Mouse (Mus musculus): ENCODE results near the gene Hsd3b7.
A peak's percentile ranks its signal among the peaks of the same experiment; 100 is the strongest.
"Not testable (repeated sequence)": the region's sequence is repeated elsewhere in the genome, so short reads cannot be mapped to it uniquely, and the experiment has no call there.

The Hsd3b7 gene

GRCm38 (mm10) chr7:127815954-127816821, 15.8 kb downstream of the Hsd3b7 start:
- peak; percentile 79 for DNase-seq (ENCODE audit: low read depth, low spot score)

DNA sequence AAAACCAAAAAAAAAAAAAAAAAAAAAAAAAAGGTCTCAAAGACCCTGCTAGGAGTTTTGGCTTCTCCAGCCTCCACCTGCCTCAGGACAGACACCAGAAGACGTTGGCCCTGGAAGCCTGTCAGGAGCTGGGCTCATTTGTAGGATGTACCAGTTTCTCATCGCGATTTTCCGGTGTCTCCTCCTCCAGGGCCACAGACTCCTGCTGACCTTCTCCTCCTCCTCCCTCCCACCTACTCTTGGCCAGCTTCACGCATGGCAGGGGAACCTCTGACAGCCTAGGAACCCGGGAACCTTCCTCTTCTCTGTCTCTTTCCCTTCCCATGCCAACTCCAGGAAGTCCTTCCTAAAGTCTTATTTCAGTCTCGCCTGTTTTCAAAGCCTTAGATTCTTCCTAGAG, 16.6 kb downstream of the Hsd3b7 start:
- no peak for DNase-seq (ENCODE audit: low read depth, low spot score)

DNA sequence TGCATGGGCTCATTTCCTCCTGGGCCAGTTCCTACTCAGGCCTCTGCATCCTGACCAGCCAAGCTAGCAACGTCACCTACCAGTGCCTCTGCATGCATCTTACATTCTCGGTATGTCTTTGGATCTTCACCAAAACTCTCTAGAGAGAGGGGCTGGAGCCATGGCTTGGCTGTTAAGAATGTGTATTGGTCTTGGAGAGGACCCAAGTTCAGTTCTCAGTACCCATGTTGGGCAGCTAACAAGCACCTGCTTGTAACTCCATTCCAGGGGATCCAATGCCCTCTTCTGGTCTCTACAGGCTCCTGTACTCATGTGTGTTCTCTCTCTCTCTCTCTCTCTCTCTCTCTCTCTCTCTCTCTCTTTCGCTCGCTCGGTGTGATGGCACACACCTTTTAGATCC, 17.4 kb downstream of the Hsd3b7 start:
- DNase-seq (ENCODE audit: low read depth, low spot score): no peak

DNA sequence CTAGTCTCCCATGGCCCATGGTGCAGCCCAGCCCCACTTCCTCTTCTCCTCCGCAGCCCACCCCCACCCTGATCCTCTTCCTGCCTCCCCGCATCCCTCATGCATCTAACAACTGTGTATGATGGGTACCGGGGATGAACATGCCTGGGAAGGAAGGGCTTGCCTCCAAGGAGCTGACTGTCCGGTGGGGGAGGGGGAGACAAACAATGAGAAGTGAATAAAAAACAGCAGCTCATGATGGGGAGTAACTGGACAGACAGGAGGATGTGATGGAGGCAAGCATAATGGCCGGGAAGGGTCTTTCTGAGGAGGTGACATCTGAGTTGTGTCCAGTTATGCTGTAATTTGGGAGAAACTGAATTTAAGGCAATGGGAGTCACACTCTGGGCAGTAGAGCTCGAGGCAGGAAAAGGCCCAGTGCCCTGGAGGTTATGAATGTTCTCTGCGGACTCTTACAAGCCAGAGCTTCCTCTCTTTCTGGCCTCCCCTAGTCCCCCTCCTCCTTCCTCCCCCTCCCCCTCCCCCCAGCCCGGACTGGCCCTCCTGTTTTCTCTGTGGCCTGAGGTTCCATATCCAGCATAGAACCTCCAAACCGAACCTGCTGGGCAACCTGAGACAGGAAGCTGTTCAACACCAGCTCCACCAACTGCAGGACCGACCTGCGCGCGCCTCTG, 20.6 kb downstream of the Hsd3b7 start:
- DNase-seq (ENCODE audit: low read depth, low spot score): no peak

GRCm38 (mm10) chr7:127822494-127822893, 22.1 kb downstream of the Hsd3b7 start:
- no peak for DNase-seq (ENCODE audit: low read depth, low spot score)

DNA sequence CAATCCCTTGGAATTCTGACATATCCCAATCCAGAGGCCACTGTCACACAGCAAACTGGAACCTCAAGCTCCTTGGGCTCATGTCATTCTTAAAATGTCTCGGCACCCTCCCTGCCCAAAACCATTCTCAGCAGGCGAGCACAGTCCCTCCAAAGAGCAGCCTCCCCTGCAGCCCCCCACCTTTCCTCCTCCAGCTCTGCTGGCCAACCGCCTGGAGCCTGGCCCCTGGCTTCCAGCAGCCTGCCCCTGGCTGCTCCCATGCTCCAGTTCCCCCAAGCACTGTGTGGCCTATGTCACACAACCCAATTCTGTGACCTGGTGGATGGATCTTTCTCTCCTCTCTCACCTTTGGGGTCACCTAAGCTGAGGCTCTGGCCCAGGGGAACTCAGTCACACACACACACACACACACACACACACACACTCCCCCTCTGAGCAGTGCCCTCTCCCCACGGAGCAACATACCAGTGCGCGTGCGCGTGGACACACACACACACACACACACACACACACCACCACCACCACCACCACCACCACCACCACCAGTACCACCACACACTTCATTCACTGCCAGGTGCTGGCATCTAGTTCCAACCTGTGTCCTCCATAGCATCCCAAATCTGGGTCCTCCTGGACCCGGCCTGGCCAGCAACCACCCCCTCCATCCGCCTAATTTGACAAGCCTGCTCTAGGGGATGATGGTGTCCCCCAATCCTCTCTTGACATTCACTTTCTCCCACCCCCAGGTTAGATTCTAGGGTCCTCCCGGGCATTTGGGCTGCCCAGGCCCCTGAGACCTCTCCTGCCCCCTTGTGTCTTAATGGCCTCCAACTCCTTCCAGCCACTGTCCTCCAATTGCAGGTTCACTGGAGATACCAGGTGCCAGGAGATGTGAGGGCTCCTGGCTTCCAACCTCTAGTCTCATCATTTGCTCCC, 23.1 kb downstream of the Hsd3b7 start:
- DNase-seq (ENCODE audit: low read depth, low spot score): no peak

- DNase-seq (ENCODE audit: low read depth, low spot score): no peak
These were observed 23.9 kb downstream of the Hsd3b7 start, which contains the start of the genes Stx4a and Stx1b for GRCm38 (mm10) chr7:127824176-127824871. Stx4a (plus strand) TSS chr7:127824294. Stx1b (minus strand) TSS chr7:127824549.

DNA sequence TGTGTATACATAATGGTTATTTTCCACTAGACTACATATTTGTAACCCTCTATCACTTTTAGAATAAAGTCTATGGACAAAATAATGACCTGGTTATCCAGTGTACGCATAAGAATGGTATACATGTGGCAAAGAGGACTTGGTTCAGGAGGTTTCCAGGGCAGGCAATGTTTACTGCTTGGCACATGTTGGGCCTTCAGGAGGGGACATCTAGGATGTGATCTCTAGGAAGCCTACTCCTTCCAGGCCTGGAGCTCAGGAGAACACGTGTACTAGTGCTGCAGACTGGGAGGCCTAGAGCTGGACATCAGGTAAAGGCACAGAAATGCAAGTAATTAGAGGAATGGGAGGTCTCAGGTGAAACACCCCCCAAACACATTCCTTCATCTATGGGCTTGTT, 35.1 kb downstream of the Hsd3b7 start:
- DNase-seq (ENCODE audit: low read depth, low spot score): no peak

- DNase-seq (ENCODE audit: low read depth, low spot score): no peak
These were observed 37.1 kb downstream of the Hsd3b7 start for GRCm38 (mm10) chr7:127837473-127837872.

DNA sequence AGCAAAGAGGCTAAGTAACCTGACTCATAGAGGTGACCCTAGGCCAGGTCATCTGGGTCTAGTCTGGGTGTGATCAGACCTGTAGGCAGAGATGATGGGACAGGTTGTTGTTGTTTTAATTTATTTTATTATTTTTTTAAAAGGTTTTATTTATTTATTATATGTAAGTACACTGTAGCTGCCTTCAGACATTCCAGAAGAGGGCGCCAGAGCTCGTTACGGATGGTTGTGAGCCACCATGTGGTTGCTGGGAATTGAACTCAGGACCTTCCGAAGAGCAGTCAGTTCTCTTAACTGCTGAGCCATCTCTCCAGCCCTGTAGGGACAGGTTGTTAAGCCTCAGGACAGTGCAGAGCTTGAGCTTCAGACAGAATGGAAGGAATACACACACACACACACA, 37.5 kb downstream of the Hsd3b7 start:
- DNase-seq (ENCODE audit: low read depth, low spot score): not testable (repeated sequence)

- DNase-seq (ENCODE audit: low read depth, low spot score): not testable (repeated sequence)
These were observed 39.6 kb downstream of the Hsd3b7 start for GRCm38 (mm10) chr7:127840031-127840430.

DNA sequence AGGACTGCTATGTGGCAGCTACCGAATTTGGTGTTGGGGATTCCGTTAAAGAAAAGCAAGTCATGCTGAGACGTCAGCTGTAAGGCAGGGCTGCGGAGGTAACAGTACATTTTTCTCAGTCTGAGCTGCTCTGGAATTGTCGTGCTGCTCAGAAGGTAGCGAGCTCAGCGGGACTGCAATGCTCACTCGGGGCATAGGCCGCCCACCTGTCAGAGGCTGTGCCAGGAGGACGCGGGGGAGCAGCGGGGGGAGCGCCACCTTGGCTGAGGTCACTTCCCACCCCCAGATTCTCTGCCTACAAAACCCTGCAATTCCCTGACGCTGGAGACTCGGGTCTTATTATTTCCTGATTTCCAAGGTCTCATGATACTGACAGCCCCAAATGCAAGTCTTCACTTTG, 40.5 kb downstream of the Hsd3b7 start:
- no peak for DNase-seq (ENCODE audit: low read depth, low spot score)

DNA sequence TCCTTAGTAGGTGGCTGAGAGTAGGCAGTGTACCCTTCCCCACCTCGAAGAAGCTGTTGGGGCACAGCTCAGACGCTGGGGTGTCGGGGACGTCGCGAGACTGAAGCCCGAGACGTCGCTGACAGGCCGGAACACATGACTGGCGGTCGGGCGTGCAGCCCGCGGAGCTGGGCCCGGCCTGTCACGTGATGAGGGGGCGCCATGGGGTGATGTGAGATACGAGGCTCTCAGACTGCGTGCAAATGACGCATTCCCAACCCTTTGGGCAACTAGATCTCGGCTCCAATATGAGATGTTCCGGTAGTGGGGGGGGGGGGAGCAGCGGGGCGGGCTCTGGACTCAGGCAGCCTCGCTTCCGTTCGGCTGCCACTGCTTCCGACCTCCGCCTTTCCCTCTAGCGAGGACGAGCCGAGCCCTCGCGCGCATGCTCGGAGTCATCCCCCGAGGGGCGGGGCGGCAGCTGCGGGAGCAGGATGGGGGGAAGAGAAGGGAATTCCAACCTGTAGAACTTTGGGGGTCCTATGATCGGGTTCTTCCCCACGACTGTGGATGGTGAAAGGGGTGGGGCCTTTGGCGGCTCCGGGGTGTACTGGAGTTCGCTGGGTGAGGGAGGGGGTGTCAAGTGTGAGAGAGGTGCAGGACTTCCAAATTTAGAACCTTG, 41.1 kb downstream of the Hsd3b7 start:
- peak; percentile 96 for DNase-seq (ENCODE audit: low read depth, low spot score)

- peak; percentile 74 for DNase-seq (ENCODE audit: low read depth, low spot score)
These were observed 41.8 kb downstream of the Hsd3b7 start for GRCm38 (mm10) chr7:127842001-127842718.

DNA sequence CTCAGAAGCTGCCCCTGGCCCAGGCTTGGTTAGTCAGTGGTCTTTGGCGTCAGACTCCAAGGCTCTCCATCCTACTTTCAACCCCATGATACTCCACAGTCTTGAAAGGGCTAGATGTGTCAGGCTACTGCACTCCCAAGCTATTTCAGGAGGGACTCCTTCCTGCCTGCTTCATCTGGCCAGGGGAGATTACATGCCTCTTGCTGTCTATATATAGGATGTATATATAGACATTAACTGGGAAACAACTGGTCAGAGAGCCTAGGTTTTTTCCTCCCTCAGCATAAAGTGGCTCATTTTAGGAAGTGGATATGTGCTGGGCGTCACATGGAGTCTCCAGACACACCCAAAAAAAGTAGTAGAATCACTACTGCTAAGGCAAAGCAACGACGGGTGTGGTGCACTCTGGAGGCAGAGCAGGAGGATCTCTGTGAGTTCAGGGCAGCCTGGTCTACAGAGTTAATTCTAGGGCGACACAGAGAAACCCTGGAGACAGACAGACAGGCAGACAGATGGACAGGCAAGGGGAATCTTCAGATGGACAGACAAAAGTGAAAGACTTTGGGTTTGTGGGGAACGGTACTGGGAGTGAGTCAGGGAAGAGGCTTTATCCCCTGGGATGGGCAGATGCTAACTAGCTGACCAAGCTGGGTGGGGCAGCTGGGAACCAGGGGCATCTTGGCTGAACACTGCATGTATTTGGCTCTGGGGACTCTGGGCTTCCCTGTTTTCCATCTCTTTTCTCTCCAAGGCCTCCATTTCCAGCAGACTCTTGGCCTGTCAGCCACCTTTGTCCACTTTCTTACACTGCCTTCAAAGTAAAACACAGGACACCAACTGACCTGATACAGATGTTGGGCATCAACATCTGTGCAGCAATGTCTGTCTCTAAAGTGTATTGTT, 49.8 kb downstream of the Hsd3b7 start:
- DNase-seq (ENCODE audit: low read depth, low spot score): peak; percentile 34

DNA sequence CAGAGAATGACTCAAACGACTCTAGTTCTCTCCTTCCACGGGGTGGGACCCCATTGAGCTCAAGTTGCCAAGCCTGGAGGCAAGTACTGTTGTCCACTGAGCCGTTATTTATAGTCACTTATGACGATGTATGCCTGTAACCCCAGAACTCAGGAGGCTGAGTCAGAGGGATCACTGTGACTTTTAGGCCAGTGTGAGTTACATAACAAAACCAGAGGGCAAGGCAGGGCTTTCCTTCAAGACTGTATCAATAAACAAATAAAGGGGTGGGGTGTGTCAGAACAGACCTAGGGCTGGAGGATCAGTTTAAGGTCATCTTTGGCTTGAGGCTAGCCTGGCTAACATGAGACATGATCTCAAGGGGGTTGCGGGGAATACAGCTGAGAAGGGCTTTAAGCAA, 50.5 kb downstream of the Hsd3b7 start:
- DNase-seq (ENCODE audit: low read depth, low spot score): peak; percentile 87

Measured in skeletal muscle tissue, adult 2 months (tissue).